Mouse (Mus musculus) ovary, adult 18-20 months (tissue): ENCODE measurements around the gene Pih1d1.
"Not testable (repeated sequence)": the region's sequence is repeated elsewhere in the genome, so short reads cannot be mapped to it uniquely, and the experiment has no call there.

Experiments used
- DNase-seq: peaks from one replicate; pipeline ENCODE4 v3.0.0; 2022; ENCODE audit warnings: low spot score, mixed read lengths

Gene Pih1d1

DNA sequence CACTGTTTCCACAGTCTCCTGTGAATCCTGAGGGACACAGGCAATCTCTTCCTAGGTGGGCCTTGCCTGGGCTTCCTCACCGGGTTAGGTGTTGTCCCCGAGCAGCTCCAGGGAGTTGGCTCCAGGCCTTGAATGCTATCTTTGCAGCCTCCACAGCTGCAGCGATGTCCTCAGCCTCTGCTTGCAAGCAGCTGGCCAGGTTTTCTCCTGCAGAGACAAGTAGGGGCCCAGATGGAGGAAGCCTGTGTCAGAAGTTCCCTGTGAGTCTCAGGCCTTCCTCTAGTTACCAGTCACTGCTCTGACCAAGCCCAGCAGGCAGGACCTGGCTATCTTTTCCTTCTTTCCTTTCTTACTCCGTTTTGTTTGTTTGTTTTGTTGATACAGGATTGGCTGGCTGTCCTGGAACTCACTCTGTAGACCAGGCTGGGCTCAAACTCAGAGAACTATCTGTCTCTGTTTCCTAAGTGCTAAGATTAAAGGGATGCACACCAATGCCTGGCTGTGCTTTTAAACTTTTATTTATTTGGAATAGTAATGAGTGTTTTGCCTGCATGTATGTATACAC lies 5.5 kb upstream of the Pih1d1 start:
- no peak for DNase-seq

DNA sequence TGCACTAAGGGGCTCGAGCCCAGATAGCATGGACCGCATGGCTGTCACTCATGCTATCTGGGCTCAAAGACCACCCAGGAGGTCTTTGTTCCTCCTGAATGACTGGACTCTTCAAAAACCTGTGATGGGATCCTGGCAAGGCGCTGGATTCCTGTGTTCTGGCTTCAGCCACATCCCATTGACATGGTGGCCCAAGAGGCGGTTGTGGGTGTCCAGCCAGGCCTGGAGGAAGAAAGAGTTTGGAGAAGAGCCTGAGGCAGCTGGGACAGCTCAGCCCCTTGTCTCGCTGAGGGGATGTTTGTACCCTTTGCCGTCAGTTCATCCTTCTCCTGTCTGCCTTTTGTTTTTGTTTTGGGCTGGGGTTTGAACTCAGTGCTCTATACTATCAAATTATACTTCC lies 4.6 kb upstream of the Pih1d1 start:
- no peak for DNase-seq

DNA sequence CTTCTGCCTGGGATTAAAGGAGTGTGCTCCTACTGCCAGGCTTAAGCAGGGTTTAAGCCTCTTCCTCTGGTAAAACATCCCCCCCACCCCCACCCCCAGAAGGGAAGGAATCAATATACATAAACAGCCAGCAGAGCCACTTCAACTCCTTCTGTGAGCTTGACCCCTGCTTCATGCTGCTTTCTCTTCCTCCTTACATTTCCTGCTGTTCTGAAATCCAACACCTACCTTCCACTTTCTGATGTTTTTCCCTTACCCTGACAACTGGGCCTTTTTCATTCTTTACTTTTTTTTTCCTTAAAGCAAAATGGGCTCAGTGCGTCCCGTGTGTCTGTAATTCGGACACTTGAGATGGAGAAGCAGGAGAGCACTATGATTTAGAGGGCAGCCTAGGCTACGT lies 3.8 kb upstream of the Pih1d1 start:
- DNase-seq = no peak

GRCm38 (mm10) chr7:45151303-45151702 lies 2.8 kb upstream of the Pih1d1 start:
- DNase-seq = peak; percentile 62

GRCm38 (mm10) chr7:45153052-45153451 lies 1.1 kb upstream of the Pih1d1 start:
- DNase-seq = not testable (repeated sequence)

- DNase-seq = no peak
Measured at GRCm38 (mm10) chr7:45153586-45153985, 517 bp upstream of the Pih1d1 start.

DNA sequence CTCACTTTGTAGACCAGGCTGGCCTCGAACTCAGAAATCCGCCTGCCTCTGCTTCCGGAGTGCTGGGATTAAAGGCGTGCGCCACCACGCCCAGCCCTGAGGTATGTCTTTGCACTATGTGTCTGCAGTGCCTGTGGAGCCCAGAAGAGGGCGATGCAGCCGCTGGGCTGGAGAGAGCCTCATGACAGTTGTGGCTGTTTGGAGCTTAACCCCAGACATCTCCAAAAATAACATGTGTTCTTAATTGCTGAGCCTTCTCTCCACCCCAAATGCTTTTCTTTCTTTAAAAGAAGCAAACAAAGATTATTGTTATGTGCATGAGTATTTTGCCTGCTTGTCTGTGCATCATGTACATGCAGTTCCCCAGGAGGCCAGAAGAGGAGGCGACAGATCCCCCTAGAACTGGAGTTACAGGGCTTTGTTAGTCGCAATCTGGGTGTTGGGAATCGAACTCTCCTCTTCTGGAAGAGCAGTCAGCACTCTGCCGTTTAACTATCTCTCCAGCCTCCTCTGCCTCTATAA lies 951 bp downstream of the Pih1d1 start:
- DNase-seq = no peak

DNA sequence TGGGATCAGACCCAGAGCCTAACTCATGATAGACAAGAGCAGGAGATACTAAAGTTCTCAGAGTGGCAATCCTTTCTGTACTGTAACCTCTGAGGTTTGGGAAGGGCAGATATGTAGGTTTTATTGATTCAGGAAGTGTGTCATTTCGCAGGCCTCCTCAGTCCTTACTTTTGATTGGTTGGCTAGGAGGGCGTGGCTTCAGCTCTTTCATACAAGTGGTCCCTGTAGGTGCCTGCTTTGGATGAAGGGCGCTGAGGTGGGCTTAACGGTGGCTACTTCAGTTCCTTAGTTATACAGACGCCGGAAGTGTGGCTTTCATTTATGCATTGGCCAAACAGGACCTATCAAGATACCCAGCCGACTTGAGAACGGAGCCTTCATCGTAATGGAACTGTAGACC lies 1.5 kb downstream of the Pih1d1 start:
- DNase-seq = no peak

DNA sequence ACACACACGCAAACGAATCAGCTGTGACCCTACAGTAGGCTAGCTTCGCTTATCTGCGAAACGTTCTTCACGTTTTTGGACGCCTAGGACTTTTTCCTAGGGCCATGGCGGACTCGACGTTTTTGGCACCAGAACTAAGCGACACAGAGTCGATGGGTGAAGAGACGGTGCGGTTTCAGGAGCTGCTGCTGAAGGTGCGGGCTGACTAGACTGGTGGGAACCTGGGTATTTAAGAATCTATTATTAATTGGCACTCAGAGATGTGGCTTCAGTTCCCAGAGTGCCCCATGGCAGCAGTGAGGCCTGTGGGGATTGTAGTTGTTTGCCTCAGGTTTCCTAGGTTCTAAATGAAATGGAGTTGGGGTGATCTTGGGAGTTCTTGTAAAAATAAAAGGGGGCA lies 2.1 kb downstream of the Pih1d1 start:
- DNase-seq = no peak

DNA sequence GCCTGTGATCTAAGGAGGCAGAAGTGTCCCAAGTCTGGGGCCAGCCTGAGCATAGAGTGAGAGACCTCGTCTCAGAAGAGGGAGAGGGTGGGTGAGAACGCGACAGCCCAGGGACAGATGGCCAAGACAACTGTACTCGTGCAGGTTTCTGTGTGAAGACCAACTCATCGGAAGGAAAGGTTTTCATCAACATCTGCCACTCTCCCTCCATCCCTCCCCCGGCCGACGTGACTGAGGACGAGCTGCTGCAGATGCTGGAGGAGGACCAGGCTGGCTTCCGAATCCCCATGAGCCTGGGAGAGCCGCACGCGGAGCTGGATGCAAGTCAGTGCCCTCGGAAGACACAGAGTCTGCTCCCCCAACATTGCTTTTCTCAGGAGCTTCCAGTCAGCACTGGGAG lies 3.4 kb downstream of the Pih1d1 start:
- no peak for DNase-seq

DNA sequence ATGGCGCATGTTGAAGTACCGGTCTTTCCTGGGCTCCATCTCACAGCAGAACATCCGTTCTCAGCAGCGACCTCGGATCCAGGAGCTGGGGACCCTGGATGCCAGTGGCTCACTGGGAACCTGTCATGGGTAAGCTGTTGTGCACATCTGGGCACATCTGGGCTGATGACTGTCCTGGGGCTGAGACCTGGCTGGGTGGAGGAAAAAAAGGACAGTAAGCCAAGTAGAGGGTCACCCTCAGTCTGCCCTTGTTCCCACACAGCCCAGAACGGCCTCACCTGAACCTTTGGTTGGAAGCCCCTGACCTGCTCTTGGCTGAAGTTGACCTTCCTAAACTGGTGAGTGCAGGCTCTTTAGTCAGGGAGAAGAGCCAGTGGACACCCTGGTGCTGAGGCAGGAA lies 4.9 kb downstream of the Pih1d1 start:
- DNase-seq = no peak

- DNase-seq = no peak
Measured at GRCm38 (mm10) chr7:45160316-45160800, 6.3 kb downstream of the Pih1d1 start.

GRCm38 (mm10) chr7:45160866-45161265 lies 6.8 kb downstream of the Pih1d1 start:
- DNase-seq = no peak

GRCm38 (mm10) chr7:45161612-45162473 lies 7.7 kb downstream of the Pih1d1 start:
- DNase-seq = peak; percentile 86

GRCm38 (mm10) chr7:45162551-45162950 lies 8.4 kb downstream of the Pih1d1 start:
- DNase-seq = no peak

- no peak for DNase-seq
Measured at GRCm38 (mm10) chr7:45162996-45163615, 9.0 kb downstream of the Pih1d1 start.

GRCm38 (mm10) chr7:45163735-45164490 lies 9.8 kb downstream of the Pih1d1 start, which contains the start of gene Slc17a7:
Gene Slc17a7, plus strand, starts transcription at chr7:45163949.
- DNase-seq = no peak

GRCm38 (mm10) chr7:45164833-45165232 lies 10.7 kb downstream of the Pih1d1 start:
- no peak for DNase-seq

- no peak for DNase-seq
Measured at GRCm38 (mm10) chr7:45165701-45166100, 11.6 kb downstream of the Pih1d1 start.

DNA sequence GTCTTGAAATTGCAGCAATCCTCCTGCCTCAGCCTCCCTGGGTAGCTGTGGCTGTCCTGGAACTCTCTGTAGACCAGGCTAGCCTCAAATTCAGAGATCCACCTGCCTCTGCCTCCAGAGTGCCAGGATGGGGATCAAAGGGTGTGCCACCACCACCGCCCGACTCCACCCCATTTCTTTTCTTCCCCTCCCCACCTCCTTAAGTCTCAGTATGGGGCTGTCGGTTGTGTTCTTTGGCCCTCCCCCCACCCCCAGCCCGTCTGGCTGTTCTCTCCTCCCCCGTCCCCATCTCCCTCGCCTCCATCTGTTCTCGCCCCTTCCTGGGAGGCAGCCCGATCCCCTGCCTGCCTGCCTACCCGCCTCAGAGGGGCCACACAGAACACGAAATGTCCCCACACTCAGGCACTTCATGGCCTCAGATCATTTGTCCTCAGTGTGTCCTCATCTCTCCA lies 12.9 kb downstream of the Pih1d1 start:
- no peak for DNase-seq

GRCm38 (mm10) chr7:45167761-45168445 lies 13.8 kb downstream of the Pih1d1 start:
- no peak for DNase-seq
